Mouse (Mus musculus): ENCODE measurements around the gene Saa3. TPM values are rescaled to one million over a fixed set of nuclear protein-coding genes. Genes with fewer than 3 reads are reported as not detected.
"Not testable (repeated sequence)": the region's sequence is repeated elsewhere in the genome, so short reads cannot be mapped to it uniquely, and the experiment has no call there.

Saa3 gene
- polyA plus RNA-seq (2015; fragmentation: Nextera tagmentation; extraction: Ambion mirVana): 0.88 and 1.0 TPM in 2 replicates

DNA sequence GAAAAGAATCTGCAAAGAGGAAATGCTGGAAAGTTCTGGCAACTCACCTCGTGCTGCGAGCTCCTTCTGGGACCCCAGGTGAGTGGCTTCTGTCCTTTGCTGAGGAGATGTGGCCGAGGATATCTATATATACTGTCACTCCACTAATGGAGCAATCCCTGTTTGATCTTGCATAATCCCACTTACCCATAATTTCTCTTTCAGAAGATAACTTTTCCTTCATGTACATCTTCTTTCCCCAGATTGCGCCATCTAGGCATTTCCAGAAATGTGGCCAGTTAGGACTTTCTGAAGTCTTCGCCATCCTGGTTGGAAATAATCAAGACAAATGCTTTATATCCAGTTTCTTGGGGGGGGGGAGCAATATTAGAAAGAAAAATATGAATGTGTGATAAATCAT lies at the start of gene Saa3:
TSS of gene Saa3 (minus strand) at position 101 of the 400 bp plus-strand sequence.
- Histone ChIP-seq H3K4me2 (replicated peaks) (no peak within 1 kb of the TSS), H3K4me1 (replicated peaks) (no peaks in the 10 kb centered on the region), H3K9me3 (no peaks in the 10 kb centered on the region), H3K4me3 (replicated peaks) (no peak within 1 kb of the TSS), H3K27me3 (replicated peaks) (no peaks in the 10 kb centered on the region), H3K27ac (no peak within 1 kb of the TSS), H3K36me3 (no peaks in the 10 kb centered on the region), H3K9ac (no peak within 1 kb of the TSS)
- no peak for ATAC-seq
- WGBS: 89% methylated on average over 5 of the region's 5 CpGs

DNA sequence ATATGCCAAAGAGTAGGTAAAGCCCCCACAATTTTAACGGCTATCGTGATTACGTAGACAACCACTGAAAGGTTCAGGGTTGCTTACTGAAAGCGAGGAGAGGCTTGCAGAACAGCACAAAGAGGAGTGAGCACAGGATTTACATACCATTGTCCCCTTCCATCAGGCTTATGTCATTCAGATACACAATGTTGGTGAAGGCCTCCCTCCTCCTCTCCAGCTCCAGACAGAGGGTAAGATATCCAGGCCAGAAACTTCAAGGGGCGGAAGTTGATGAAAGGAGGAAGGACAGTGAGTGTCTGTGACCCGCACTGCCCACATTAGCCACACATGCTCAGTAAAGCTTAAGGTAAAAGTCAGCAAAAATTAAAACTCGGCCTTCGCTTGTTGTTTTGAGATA lies 49.2 kb upstream of the Saa3 start:
- WGBS: 91% methylated on average over 8 of the region's 8 CpGs
- no peak for ATAC-seq
- Histone ChIP-seq H3K9ac (no peak overlapping the region), H3K9me3 (no peaks in the 10 kb centered on the region), H3K4me3 (replicated peaks) (no peak overlapping the region), H3K4me1 (replicated peaks) (no peaks in the 10 kb centered on the region), H3K36me3 (peaks cover 26% of the 10 kb centered on the region), H3K27ac (no peak overlapping the region), H3K4me2 (replicated peaks) (no peak overlapping the region), H3K27me3 (replicated peaks) (no peaks in the 10 kb centered on the region)

DNA sequence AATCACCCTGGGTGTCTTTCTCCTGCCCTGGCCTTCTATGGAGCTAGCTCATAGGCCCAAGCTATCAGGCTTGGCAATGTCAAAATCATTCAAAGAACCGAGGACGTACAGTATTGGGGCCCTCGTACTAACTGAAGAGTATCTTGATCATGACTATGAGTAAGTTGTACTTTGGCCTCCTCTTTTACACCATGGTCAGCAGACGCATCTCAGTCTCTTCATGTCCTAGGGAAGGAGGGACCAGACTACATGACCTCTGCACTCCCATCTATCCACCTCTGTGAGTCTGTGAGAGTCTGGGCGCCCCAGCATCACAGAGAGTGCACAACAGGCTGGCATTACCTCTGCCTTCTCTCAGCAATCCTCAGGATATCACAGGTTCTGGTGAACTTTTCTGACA lies 47.1 kb upstream of the Saa3 start:
- no peak for ATAC-seq
- H3K9me3 ChIP-seq: no peaks in the 10 kb centered on the region
- H3K4me2 ChIP-seq (replicated peaks): no peak overlapping the region
- no peaks in the 10 kb centered on the region for H3K4me1 ChIP-seq (replicated peaks)
- peaks cover 17% of the 10 kb centered on the region for H3K36me3 ChIP-seq
- no peak overlapping the region for H3K4me3 ChIP-seq (replicated peaks)
- H3K9ac ChIP-seq: no peak overlapping the region
- H3K27ac ChIP-seq: no peak overlapping the region
- H3K27me3 ChIP-seq (replicated peaks): no peaks in the 10 kb centered on the region
- 86% methylated on average over 5 of the region's 5 CpGs for WGBS

DNA sequence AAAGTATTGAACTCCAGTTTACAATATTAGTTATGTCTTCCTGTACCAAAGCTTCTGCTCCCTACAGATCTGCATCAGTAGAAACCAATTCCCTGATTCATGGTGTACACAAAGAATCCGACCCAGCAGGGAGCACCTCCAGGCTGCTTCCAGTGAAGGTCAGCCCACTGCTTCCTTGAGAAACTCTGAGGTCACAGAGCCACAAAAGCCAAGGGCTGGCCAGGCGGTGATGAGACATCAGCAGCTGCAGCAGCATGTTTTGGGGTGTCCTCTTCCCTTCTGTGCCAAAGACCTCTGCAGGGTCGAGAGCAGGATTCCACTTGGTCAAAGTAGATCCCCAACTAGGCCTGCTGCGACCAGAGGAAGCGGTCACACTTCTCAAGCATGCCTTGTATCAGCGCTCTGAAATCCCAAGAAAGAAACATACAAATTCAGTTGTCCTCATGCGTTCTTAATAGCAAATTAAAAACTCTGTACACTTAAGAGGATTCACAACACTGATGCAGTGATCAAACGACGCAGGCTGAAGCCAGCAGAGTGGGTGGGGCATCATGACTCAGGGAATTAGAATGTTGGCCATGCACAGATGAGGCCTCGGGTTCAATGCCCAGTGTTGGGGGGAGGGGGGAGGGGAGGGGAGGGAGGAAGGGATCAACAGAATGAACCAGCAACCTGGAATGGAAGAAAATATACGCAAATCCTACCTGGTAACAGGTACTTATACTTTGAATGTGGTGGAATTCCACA lies 45.7 kb upstream of the Saa3 start:
- no peaks in the 10 kb centered on the region for H3K9me3 ChIP-seq
- no peaks in the 10 kb centered on the region for H3K4me1 ChIP-seq (replicated peaks)
- 74% methylated on average over 11 of the region's 11 CpGs for WGBS
- no peak overlapping the region for H3K4me3 ChIP-seq (replicated peaks)
- no peak overlapping the region for H3K27ac ChIP-seq
- no peaks in the 10 kb centered on the region for H3K27me3 ChIP-seq (replicated peaks)
- no peak overlapping the region for H3K4me2 ChIP-seq (replicated peaks)
- peaks cover 14% of the 10 kb centered on the region for H3K36me3 ChIP-seq
- H3K9ac ChIP-seq: no peak overlapping the region
- ATAC-seq: no peak

DNA sequence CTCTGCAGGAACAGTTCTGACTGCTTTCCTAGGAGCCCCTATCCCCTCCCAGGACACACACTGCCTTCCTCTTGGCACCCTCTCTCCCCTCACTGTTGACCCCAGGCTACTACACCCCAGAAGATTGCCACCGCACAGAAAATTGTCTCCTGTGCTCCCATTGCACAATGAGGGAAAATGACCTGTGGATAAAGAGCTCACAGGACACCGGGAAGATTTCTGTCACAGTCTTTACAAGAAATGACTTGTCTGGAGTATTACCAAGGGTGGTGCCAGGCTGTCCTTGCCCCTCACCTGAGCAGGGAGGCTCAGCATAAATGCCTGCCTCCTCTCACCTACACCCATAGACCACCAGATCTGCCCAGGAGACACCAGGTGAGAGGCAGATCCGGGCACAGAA lies 36.0 kb upstream of the Saa3 start, which contains the start of gene Saa2:
TSS of gene Saa2 (plus strand) at position 301 of the 400 bp plus-strand sequence.
- H3K4me1 ChIP-seq (replicated peaks): no peaks in the 10 kb centered on the region
- no peaks in the 10 kb centered on the region for H3K9me3 ChIP-seq
- H3K27me3 ChIP-seq (replicated peaks): no peaks in the 10 kb centered on the region
- H3K27ac ChIP-seq: no peak within 1 kb of the TSS
- no peak for ATAC-seq
- H3K4me3 ChIP-seq (replicated peaks): no peak within 1 kb of the TSS
- no peaks in the 10 kb centered on the region for H3K36me3 ChIP-seq
- no peak within 1 kb of the TSS for H3K4me2 ChIP-seq (replicated peaks)
- WGBS: 64% methylated on average over 3 of the region's 3 CpGs
- H3K9ac ChIP-seq: no peak within 1 kb of the TSS

DNA sequence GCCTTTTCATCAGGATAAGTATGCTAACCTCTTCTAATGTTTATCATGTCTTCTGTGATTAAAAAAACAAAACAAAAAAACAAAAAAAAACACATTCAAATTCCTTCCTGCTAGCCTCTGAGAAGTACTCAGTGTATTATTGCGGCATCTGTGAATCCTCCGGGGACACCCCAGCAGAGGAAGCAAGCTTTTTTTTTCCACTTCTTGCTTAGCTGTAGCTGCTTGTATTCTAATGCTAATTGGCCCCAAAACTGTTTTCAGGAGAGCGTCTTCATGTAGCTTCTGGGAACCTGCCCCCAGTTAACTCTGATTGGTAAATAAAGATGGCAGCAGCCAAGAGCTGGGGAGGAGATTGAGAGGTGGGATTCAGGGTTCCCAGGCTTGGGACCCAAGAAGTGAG lies 33.0 kb upstream of the Saa3 start:
- no peaks in the 10 kb centered on the region for H3K27me3 ChIP-seq (replicated peaks)
- no peak overlapping the region for H3K27ac ChIP-seq
- no peak overlapping the region for H3K4me2 ChIP-seq (replicated peaks)
- WGBS: 68% methylated on average over 3 of the region's 3 CpGs
- no peak for ATAC-seq
- H3K4me1 ChIP-seq (replicated peaks): no peaks in the 10 kb centered on the region
- no peak overlapping the region for H3K9ac ChIP-seq
- no peaks in the 10 kb centered on the region for H3K36me3 ChIP-seq
- no peaks in the 10 kb centered on the region for H3K9me3 ChIP-seq
- no peak overlapping the region for H3K4me3 ChIP-seq (replicated peaks)

DNA sequence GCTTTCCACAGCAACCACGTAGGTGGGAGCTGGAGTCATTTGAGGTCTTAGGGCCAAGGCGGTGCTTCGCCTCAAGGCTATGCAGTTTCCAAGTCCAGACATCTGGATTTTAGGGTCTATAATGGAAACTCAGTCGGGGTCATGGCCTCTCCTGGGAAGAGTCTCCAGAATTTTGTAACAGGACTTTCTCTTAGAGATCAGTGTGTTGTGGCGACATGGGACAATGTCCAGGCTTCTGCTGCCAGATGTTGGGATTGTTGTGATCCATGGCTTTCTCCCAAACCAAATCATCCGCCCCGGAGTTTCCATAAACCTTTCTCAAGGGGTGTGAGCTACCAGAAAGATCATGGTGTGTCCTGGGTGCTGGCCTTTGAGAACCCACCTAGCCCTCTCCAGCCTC lies 30.9 kb upstream of the Saa3 start:
- no peak overlapping the region for H3K4me3 ChIP-seq (replicated peaks)
- H3K27me3 ChIP-seq (replicated peaks): no peaks in the 10 kb centered on the region
- no peak for ATAC-seq
- 56% methylated on average over 7 of the region's 7 CpGs for WGBS
- H3K27ac ChIP-seq: no peak overlapping the region
- no peaks in the 10 kb centered on the region for H3K4me1 ChIP-seq (replicated peaks)
- H3K4me2 ChIP-seq (replicated peaks): no peak overlapping the region
- H3K36me3 ChIP-seq: no peaks in the 10 kb centered on the region
- no peaks in the 10 kb centered on the region for H3K9me3 ChIP-seq
- H3K9ac ChIP-seq: no peak overlapping the region

DNA sequence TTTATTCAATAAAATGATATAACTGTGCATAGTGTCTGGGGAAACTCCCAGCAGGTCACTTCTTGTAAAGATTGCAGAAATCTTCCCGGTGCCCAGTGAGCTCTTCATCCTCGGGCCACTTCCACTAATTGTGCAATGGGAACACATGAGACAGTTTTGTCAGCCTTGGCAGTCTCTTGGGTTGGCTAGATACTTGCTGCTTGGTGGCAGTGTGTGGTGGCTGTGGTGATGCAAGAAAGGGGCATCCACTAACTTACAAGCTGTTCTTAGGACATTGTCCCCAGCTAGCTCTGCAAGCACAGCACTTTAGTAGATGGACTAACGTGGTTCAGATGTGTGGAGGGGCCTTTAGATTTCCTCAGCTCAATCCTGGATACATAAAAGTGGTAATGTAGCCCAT lies 30.3 kb upstream of the Saa3 start:
- 80% methylated on average over 3 of the region's 3 CpGs for WGBS

DNA sequence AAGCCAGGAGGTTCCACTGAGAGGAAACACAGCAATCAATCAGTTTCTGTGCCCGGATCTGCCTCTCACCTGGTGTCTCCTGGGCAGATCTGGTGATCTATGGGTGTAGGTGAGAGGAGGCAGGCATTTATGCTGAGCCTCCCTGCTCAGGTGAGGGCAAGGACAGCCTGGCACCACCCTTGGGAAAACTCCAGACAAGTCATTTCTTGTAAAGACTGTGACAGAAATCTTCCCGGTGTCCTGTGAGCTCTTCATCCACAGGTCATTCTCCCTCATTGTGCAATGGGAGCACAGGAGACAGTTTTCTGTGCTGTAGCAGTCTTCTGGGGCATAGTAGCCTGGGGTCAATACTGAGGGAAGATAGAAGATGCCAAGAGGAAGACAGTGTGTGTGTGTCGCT lies 27.4 kb upstream of the Saa3 start, which contains the start of gene Saa1:
TSS of gene Saa1 (minus strand) at position 101 of the 400 bp plus-strand sequence.
- H3K4me2 ChIP-seq (replicated peaks); H3K9ac ChIP-seq: not testable (repeated sequence)
- WGBS: 66% methylated on average over 3 of the region's 3 CpGs

More for the DNA sequence above, 30.3 kb upstream of the Saa3 start:
- H3K27ac ChIP-seq: no peak overlapping the region
- H3K9ac ChIP-seq: no peak overlapping the region
- no peak overlapping the region for H3K4me2 ChIP-seq (replicated peaks)
- no peaks in the 10 kb centered on the region for H3K36me3 ChIP-seq
- H3K9me3 ChIP-seq: no peaks in the 10 kb centered on the region
- ATAC-seq: no peak
- no peaks in the 10 kb centered on the region for H3K27me3 ChIP-seq (replicated peaks)
- H3K4me1 ChIP-seq (replicated peaks): no peaks in the 10 kb centered on the region
- H3K4me3 ChIP-seq (replicated peaks): no peak overlapping the region

DNA sequence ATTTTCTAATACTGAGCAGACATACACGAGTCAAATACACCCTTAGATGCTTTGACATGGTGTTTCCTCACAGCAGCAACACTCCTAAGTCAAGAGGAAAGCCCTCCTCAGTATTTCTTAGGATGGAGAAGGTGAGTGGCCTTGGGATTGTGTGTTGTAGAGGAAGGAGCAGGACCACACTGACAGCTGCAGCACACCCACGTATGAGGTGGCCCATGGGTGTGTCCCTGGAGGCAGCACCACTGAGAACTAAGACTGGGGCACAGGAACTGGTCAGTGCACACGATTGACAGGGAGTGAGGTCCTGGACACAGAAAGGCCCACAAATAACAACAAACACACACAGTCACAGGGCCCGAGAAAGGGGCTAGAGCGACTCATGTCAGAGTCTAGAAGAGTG lies 24.5 kb upstream of the Saa3 start:
- H3K4me2 ChIP-seq (replicated peaks): not testable (repeated sequence)
- WGBS: 77% methylated on average over 5 of the region's 5 CpGs

More for the DNA sequence above, 27.4 kb upstream of the Saa3 start, which contains the start of gene Saa1:
- not testable (repeated sequence) for H3K4me1 ChIP-seq (replicated peaks); H3K9me3 ChIP-seq; H3K36me3 ChIP-seq; H3K27ac ChIP-seq; H3K27me3 ChIP-seq (replicated peaks); H3K4me3 ChIP-seq (replicated peaks); ATAC-seq

DNA sequence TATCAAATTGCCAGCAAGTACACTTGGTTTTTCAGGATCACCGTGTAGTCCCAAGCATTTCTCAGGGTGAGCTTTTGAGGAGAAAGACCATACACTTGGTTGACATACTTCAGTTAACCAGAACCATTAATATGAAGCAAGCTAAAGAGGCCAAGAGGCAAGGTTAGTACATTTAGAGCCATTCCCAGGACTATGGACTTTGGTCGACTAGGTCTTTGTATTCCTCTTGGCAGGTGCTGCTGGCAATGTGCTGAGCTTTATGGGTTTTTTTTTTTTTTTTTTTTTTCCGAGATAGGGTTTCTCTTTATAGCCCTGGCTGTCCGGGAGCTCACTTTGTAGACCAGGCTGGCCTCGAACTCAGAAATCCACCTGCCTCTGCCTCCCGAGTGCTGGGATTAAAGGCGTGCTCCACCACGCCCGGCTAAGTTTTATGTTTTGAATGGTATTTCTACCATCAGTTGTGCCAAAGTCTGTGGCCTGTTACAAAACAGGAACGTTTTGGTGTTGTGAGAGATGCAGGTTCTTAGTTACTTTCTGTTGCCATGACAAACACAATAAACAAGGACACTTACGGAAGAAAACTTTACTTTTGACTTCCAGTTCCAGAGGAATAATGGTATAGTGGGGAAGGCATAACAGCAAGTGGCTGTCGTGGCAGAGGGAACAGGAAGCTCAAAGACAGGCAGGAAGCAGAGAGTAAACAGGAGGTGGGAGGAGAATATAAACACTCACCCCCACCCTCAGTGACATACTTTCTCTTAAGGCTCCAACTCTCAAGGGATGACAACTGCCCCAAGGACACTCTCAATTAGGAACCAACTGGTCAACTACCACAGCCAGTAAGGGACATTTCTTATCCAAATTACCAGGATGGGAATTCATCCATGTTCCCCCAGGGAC lies 23.3 kb upstream of the Saa3 start:
- Histone ChIP-seq H3K4me1 (replicated peaks) (no peaks in the 10 kb centered on the region), H3K4me3 (replicated peaks) (no peak overlapping the region), H3K4me2 (replicated peaks) (no peak overlapping the region), H3K9me3 (no peaks in the 10 kb centered on the region), H3K27ac (no peak overlapping the region), H3K27me3 (replicated peaks) (no peaks in the 10 kb centered on the region), H3K36me3 (no peaks in the 10 kb centered on the region), H3K9ac (no peak overlapping the region)
- peak; percentile 89 for ATAC-seq
- WGBS: 73% methylated on average over 12 of the region's 12 CpGs

More for the DNA sequence above, 24.5 kb upstream of the Saa3 start:
- H3K9ac ChIP-seq; H3K4me3 ChIP-seq (replicated peaks); H3K27me3 ChIP-seq (replicated peaks); H3K4me1 ChIP-seq (replicated peaks); H3K9me3 ChIP-seq; ATAC-seq; H3K27ac ChIP-seq; H3K36me3 ChIP-seq: not testable (repeated sequence)

DNA sequence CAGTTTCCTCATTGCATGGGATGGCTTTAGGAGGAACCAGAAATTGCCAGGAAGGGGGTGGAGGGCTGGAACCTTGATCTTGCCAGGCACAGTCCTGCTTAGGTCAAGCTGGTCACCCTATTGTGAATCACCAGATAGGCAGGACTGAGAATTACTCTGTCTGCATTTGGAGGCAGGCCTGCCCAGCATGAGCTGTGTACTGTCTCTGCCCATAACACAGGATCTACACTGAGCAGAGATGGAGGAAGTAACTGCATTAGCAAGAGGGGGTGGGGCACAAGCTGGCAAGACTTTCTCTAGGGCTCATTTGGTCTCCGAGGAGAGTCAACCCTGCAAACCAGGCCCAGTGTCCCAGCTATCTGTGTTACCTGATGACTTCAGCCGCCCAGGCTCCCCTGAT lies 19.5 kb upstream of the Saa3 start:
- H3K4me1 ChIP-seq (replicated peaks): no peaks in the 10 kb centered on the region
- H3K4me2 ChIP-seq (replicated peaks): no peak overlapping the region
- no peaks in the 10 kb centered on the region for H3K27me3 ChIP-seq (replicated peaks)
- no peak overlapping the region for H3K9ac ChIP-seq
- no peak overlapping the region for H3K27ac ChIP-seq
- no peaks in the 10 kb centered on the region for H3K36me3 ChIP-seq
- H3K4me3 ChIP-seq (replicated peaks): no peak overlapping the region
- no peaks in the 10 kb centered on the region for H3K9me3 ChIP-seq
- 74% methylated on average over 2 of the region's 2 CpGs for WGBS
- no peak for ATAC-seq

Data from intestine, embryonic 15.5 days (tissue).